Mouse (Mus musculus) liver, embryonic 18 days (tissue): ENCODE data around the gene Pla2g15. TPM values are rescaled to one million over a fixed set of nuclear protein-coding genes. Genes with fewer than 3 reads are reported as not detected.

Experiments
- polyA plus RNA-seq: library from polyadenylated mRNA; depleted of rRNA; stranded (reverse); fragments of >200 nt; gene quantifications from 2 replicates; pipeline ENCODE4 v1.2.3, GENCODE M21; 2012; rRNA removed

The Pla2g15 gene
- 4.6 TPM in 2 replicates for polyA plus RNA-seq

GRCm38 (mm10) chr8:106149801-106150652 lies at the start of gene Pla2g15:
Pla2g15 (plus strand) TSS chr8:106150399.

DNA sequence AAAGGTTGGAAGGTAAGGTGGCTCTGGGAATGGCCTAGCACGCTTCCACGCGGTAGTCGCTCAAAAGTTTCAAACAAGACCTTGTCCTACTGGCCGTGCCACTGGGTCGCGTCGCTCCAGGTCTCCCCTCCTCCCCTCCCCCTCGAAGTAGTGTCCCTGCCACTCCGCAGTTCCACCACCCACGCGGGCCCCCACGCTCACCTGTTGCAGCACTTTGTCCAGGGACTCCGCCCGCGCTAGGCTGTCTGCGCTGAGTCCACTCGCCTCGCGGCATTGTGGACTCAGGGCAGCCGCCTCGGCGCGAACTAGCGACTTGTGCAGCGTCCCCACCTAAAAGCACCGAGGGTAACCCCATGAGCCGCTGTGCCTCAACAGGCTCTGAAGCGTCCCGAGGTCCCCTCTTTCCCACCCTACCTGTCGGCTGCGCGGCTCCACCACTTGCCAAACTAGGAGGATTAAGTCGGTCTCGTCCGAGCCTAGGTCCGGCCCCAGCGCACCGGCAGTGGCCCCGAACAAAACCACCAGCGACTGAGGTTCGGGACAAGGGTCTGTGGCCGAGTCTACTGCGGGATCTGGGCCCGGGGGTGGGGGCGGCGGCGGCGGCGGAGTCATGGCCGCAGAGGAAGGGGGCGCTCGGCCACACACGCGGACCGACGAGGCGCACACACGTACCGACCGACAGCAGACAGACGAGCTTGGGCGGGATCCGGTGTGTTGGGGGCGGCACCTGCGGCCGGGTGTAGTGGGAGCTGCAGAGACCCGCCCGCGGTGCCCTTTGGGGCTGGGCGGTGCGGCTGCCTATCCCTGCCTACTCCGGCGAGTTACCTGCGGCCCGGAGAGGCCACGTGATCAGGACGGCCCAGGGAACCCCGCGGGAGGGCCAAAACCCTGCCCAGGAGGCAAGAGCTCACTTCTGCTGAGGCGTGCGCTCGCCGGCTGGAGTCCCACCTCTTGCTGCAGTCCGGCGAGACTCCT lies 13.8 kb upstream of the Pla2g15 start, which contains the start of gene Esrp2:
Gene Esrp2, minus strand, starts transcription at position 819 of the 975 bp plus-strand sequence.

GRCm38 (mm10) chr8:106168356-106169016 lies 18.3 kb downstream of the Pla2g15 start, which contains the start of gene Slc7a6:
Slc7a6 (plus strand) TSS chr8:106168857.

DNA sequence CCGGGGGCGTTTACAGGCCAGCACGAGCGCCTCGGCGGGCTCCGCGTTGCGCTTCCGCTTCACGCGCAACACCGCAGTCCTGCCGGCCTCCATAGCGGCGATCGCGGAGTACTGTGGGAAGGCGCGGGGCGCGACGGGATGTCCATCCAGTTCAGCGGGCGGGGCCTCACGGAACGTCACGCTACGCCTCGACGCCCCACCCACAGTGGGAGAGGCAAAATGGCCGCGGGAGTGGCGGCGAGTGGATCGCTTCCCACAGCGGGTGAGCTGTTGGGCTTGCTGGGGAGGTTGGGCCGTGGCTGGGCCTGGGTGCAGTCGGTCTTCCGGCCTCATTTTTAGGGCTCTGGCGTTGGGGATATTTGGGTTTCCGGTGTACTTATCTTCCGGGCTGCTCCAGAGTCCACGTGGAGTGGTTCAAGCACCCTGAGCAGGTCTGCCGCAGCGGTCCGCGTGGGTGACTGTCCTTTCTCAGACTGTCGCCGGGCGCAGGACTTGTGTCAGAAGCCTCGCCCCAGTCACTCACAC lies 60.7 kb downstream of the Pla2g15 start, which contains the start of the genes Slc7a6os and Prmt7:
Gene Slc7a6os, minus strand, starts transcription at position 115 of the 525 bp plus-strand sequence.
Gene Prmt7, plus strand, starts transcription at position 116 of the 525 bp plus-strand sequence.

Other genes starting within 250 kb of the Pla2g15 start
- gene Pskh1, start 250.0 kb upstream of the Pla2g15 start, polyA plus RNA-seq = 12.6 and 14.4 TPM in 2 replicates
- gene Ctrl, start 216.5 kb upstream of the Pla2g15 start, polyA plus RNA-seq = 0.66 and 1.1 TPM in 2 replicates
- gene Psmb10, start 212.0 kb upstream of the Pla2g15 start, polyA plus RNA-seq = 49.3 and 54.3 TPM in 2 replicates
- gene Lcat, start 207.0 kb upstream of the Pla2g15 start, polyA plus RNA-seq = 212 and 219 TPM in 2 replicates
- gene Slc12a4, start 184.3 kb upstream of the Pla2g15 start, polyA plus RNA-seq = 9.7 and 12.2 TPM in 2 replicates
- not detected in 2 replicates for gene Dpep3, start 171.0 kb upstream of the Pla2g15 start, polyA plus RNA-seq
- 6.8 and 7.1 TPM in 2 replicates for gene Dus2, start 159.1 kb upstream of the Pla2g15 start, polyA plus RNA-seq
- not detected in 2 replicates for gene Dpep2nb, start 144.4 kb upstream of the Pla2g15 start, polyA plus RNA-seq
- 7.3 and 7.7 TPM in 2 replicates for gene Ddx28, start 138.5 kb upstream of the Pla2g15 start, polyA plus RNA-seq
- 7.9 and 8.0 TPM in 2 replicates for gene Nfatc3, start 91.6 kb upstream of the Pla2g15 start, polyA plus RNA-seq
- 28.1 and 31.0 TPM in 2 replicates for gene Esrp2, start 13.4 kb upstream of the Pla2g15 start, polyA plus RNA-seq
- gene Slc7a6, start 18.5 kb downstream of the Pla2g15 start, polyA plus RNA-seq = 2.2 and 2.3 TPM in 2 replicates
- gene Slc7a6os, start 60.5 kb downstream of the Pla2g15 start, polyA plus RNA-seq = 13.2 and 14.3 TPM in 2 replicates
- 7.6 and 8.9 TPM in 2 replicates for gene Prmt7, start 60.5 kb downstream of the Pla2g15 start, polyA plus RNA-seq
- 0.40 and 0.48 TPM in 2 replicates for gene Smpd3, start 187.6 kb downstream of the Pla2g15 start, polyA plus RNA-seq